Mouse (Mus musculus) limb, embryonic 15.5 days (tissue): ENCODE data around the gene Fgf14. TPM values are rescaled to one million over a fixed set of nuclear protein-coding genes. Genes with fewer than 3 reads are reported as not detected.
"Not testable (repeated sequence)": the region's sequence is repeated elsewhere in the genome, so short reads cannot be mapped to it uniquely, and the experiment has no call there.

Experiments
- ATAC-seq: fragments of 200-750 bp; cut with Nextera tagmentation; 2 replicates; pipeline ENCODE4 v1.8.0; 2017; ENCODE audit warnings: low read depth, moderate TSS enrichment; ENCODE audit not compliant: insufficient number of reproducible peaks, low FRiP score, low TSS enrichment
- H3K27ac ChIP-seq: fragments of 300-500 bp; sonication (generic); 2 replicates; pipeline ENCODE4 v1.5.1; 2015; ENCODE audit warnings: moderate library complexity, mild to moderate bottlenecking, inconsistent platforms
- H3K27me3 ChIP-seq: fragments of 300-500 bp; sonication (generic); 2 replicates; pipeline ENCODE4 v1.6.1; 2015; ENCODE audit warnings: inconsistent platforms
- H3K36me3 ChIP-seq: fragments of 300-500 bp; sonication (generic); 2 replicates; pipeline ENCODE4 v1.6.1; 2015; ENCODE audit warnings: inconsistent platforms
- H3K4me1 ChIP-seq: fragments of 300-500 bp; sonication (generic); 2 replicates; pipeline ENCODE4 v1.6.1; 2015; ENCODE audit warnings: inconsistent platforms
- H3K4me2 ChIP-seq: fragments of 300-500 bp; sonication (generic); 2 replicates; pipeline ENCODE4 v1.6.1; 2015; ENCODE audit warnings: mild to moderate bottlenecking, inconsistent platforms
- H3K4me3 ChIP-seq: fragments of 300-500 bp; sonication (generic); 2 replicates; pipeline ENCODE4 v1.5.1; 2015; ENCODE audit warnings: mild to moderate bottlenecking, inconsistent platforms
- H3K9ac ChIP-seq: fragments of 300-500 bp; sonication (generic); 2 replicates; pipeline ENCODE4 v1.6.1; 2015; ENCODE audit warnings: inconsistent platforms
- H3K9me3 ChIP-seq: fragments of 300-500 bp; sonication (generic); 2 replicates; pipeline ENCODE4 v1.6.1; 2016; ENCODE audit warnings: inconsistent platforms
- WGBS: fragments of 180-500 bp; shearing (Covaris S2); methylation state at CpG from one replicate; pipeline ENCODE4 v1.1.7; 2015; 5-methylcytosine and 5-hydroxymethylcytosine counted together
- polyA plus RNA-seq: library from polyadenylated mRNA; unstranded; fragments of >200 nt; fragmentation: Nextera tagmentation; extraction: Ambion mirVana; gene quantifications from 2 replicates; pipeline ENCODE4 v1.2.1, GENCODE M21; 2015

Fgf14 gene
- polyA plus RNA-seq, 1 experiment from 2014 or later = 0.50 TPM

- ATAC-seq = no peak
- Histone ChIP-seq H3K27me3 (no peaks in the 10 kb centered on the region), H3K4me1 (no peaks in the 10 kb centered on the region), H3K4me3 (no peak overlapping the region), H3K27ac (no peak overlapping the region), H3K36me3 (no peaks in the 10 kb centered on the region), H3K4me2 (no peak overlapping the region), H3K9ac (no peak overlapping the region), H3K9me3 (no peaks in the 10 kb centered on the region)
- WGBS = 51% methylated on average over 1 of the region's 1 CpGs
Observed at GRCm38 (mm10) chr14:124576571-124576970, 100.4 kb downstream of the Fgf14 start.

GRCm38 (mm10) chr14:124575130-124575885 lies 101.6 kb downstream of the Fgf14 start:
- Histone ChIP-seq H3K4me2 (no peak overlapping the region), H3K27me3 (no peaks in the 10 kb centered on the region), H3K9ac (no peak overlapping the region), H3K4me1 (no peaks in the 10 kb centered on the region), H3K4me3 (no peak overlapping the region), H3K27ac (no peak overlapping the region), H3K9me3 (no peaks in the 10 kb centered on the region), H3K36me3 (no peaks in the 10 kb centered on the region)
- ATAC-seq = no peak
- WGBS = 61% methylated on average over 1 of the region's 1 CpGs

- H3K27ac ChIP-seq = no peak overlapping the region
- H3K9me3 ChIP-seq = no peaks in the 10 kb centered on the region
- H3K27me3 ChIP-seq = no peaks in the 10 kb centered on the region
- H3K36me3 ChIP-seq = no peaks in the 10 kb centered on the region
- no peak overlapping the region for H3K4me3 ChIP-seq
- no peak overlapping the region for H3K9ac ChIP-seq
- no peak for ATAC-seq
- H3K4me1 ChIP-seq = no peaks in the 10 kb centered on the region
- no peak overlapping the region for H3K4me2 ChIP-seq
- WGBS = 86% methylated on average over 1 of the region's 1 CpGs
Observed at GRCm38 (mm10) chr14:124566445-124566844, 110.5 kb downstream of the Fgf14 start.

- Histone ChIP-seq H3K36me3 (no peaks in the 10 kb centered on the region), H3K9ac (no peak overlapping the region), H3K4me2 (no peak overlapping the region), H3K4me3 (no peak overlapping the region), H3K27ac (no peak overlapping the region), H3K9me3 (no peaks in the 10 kb centered on the region), H3K4me1 (no peaks in the 10 kb centered on the region), H3K27me3 (no peaks in the 10 kb centered on the region)
- 75% methylated on average over 4 of the region's 4 CpGs for WGBS
- ATAC-seq = no peak
Observed at GRCm38 (mm10) chr14:124561544-124561943, 115.4 kb downstream of the Fgf14 start.

- Histone ChIP-seq H3K27me3 (no peaks in the 10 kb centered on the region), H3K27ac (no peak overlapping the region), H3K4me3 (no peak overlapping the region), H3K36me3 (no peaks in the 10 kb centered on the region), H3K4me2 (no peak overlapping the region), H3K9me3 (no peaks in the 10 kb centered on the region), H3K9ac (no peak overlapping the region), H3K4me1 (no peaks in the 10 kb centered on the region)
- WGBS = 38% methylated on average over 3 of the region's 3 CpGs
- ATAC-seq = no peak
Observed at GRCm38 (mm10) chr14:124536106-124536505, 140.8 kb downstream of the Fgf14 start.

DNA sequence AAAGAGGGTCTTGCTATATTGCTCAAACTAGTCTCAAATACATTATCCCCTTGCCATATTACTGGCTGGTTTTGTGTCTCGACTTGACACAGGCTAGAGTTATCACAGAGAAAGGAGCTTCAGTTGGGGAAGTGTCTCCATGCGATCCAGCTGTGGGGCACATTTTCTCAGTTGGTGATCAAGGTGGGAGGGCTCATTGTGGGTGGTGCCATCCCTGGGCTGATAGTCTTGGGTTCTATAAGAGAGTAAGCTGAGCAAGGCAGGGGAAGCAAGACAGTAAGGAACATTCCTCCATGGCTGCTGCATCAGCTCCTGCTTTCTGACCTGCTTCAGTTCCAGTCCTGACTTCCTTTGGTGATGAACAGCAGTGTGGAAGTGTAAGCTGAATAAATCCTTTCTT lies 141.6 kb downstream of the Fgf14 start:
- not testable (repeated sequence) for H3K4me1 ChIP-seq, H3K27me3 ChIP-seq, H3K4me3 ChIP-seq, H3K9ac ChIP-seq, ATAC-seq, H3K36me3 ChIP-seq, H3K9me3 ChIP-seq, H3K27ac ChIP-seq, H3K4me2 ChIP-seq
- 58% methylated on average over 2 of the region's 2 CpGs for WGBS

DNA sequence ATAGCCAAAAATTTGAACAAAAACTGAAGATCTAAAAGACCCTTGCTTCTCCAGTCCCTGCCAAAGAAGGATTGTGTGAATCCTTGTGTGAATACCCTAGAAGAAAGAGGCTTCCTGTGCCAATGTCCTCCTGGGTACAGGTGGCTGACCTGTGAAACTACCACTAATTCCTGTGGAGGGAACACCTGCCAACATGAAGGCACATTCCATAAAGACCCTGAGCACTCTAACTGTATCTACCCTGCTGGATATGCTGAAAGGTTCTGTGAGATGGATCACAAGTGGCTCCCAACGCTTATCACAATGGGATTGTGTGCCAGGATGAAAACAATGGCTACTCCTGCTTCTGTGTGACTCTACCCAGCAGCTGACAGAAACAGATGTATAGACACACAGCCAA lies 144.9 kb downstream of the Fgf14 start:
- Histone ChIP-seq H3K4me2 (no peak overlapping the region), H3K9me3 (no peaks in the 10 kb centered on the region), H3K4me3 (no peak overlapping the region), H3K27me3 (no peaks in the 10 kb centered on the region), H3K4me1 (no peaks in the 10 kb centered on the region), H3K9ac (no peak overlapping the region), H3K36me3 (no peaks in the 10 kb centered on the region), H3K27ac (no peak overlapping the region)
- 74% methylated on average over 1 of the region's 1 CpGs for WGBS
- ATAC-seq = no peak

GRCm38 (mm10) chr14:124512009-124512408 lies 164.9 kb downstream of the Fgf14 start:
- Histone ChIP-seq H3K9me3 (no peaks in the 10 kb centered on the region), H3K4me1 (no peaks in the 10 kb centered on the region), H3K27ac (no peak overlapping the region), H3K4me2 (no peak overlapping the region), H3K27me3 (no peaks in the 10 kb centered on the region), H3K9ac (no peak overlapping the region), H3K4me3 (no peak overlapping the region), H3K36me3 (no peaks in the 10 kb centered on the region)
- no peak for ATAC-seq
- WGBS = 43% methylated on average over 1 of the region's 1 CpGs

GRCm38 (mm10) chr14:124488971-124489370 lies 188.0 kb downstream of the Fgf14 start:
- no peak overlapping the region for H3K27ac ChIP-seq
- H3K4me1 ChIP-seq = no peaks in the 10 kb centered on the region
- no peaks in the 10 kb centered on the region for H3K36me3 ChIP-seq
- no peak overlapping the region for H3K9ac ChIP-seq
- H3K4me3 ChIP-seq = no peak overlapping the region
- WGBS = 82% methylated on average over 1 of the region's 1 CpGs
- no peak for ATAC-seq
- H3K9me3 ChIP-seq = no peaks in the 10 kb centered on the region
- H3K4me2 ChIP-seq = no peak overlapping the region
- no peaks in the 10 kb centered on the region for H3K27me3 ChIP-seq

DNA sequence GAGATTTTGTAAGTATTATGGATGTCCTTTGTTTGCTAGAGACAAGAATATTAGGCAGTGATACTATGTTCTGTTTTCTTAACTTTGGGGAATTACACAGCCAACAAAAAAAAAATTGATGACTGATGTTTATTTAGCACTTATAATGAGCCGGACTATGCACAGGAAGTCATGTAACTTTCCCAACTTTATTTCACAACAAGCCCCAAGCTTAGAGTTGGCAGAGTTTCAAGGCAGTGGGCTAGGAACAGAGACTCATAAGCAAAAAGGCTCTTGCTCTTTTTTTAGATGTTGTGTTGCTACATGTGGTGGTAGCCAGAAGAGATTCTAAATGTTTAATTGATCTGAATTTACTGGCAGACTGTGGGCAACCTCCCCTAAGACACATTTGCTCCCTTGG lies 191.7 kb downstream of the Fgf14 start:
- Histone ChIP-seq H3K27ac (no peak overlapping the region), H3K27me3 (no peaks in the 10 kb centered on the region), H3K4me1 (no peaks in the 10 kb centered on the region), H3K36me3 (no peaks in the 10 kb centered on the region), H3K4me3 (no peak overlapping the region), H3K9me3 (no peaks in the 10 kb centered on the region), H3K9ac (no peak overlapping the region), H3K4me2 (no peak overlapping the region)
- 69% methylated on average over 1 of the region's 1 CpGs for WGBS
- no peak for ATAC-seq

- H3K27me3 ChIP-seq = no peaks in the 10 kb centered on the region
- no peak for ATAC-seq
- no peaks in the 10 kb centered on the region for H3K9me3 ChIP-seq
- no peak overlapping the region for H3K27ac ChIP-seq
- no peaks in the 10 kb centered on the region for H3K4me1 ChIP-seq
- WGBS = 60% methylated on average over 2 of the region's 2 CpGs
- H3K36me3 ChIP-seq = no peaks in the 10 kb centered on the region
- H3K9ac ChIP-seq = no peak overlapping the region
- no peak overlapping the region for H3K4me2 ChIP-seq
- H3K4me3 ChIP-seq = no peak overlapping the region
Observed at GRCm38 (mm10) chr14:124474066-124474667, 202.8 kb downstream of the Fgf14 start.

- no peak overlapping the region for H3K4me3 ChIP-seq
- no peak overlapping the region for H3K27ac ChIP-seq
- no peak overlapping the region for H3K9ac ChIP-seq
- no peaks in the 10 kb centered on the region for H3K27me3 ChIP-seq
- no peaks in the 10 kb centered on the region for H3K36me3 ChIP-seq
- H3K4me2 ChIP-seq = no peak overlapping the region
- H3K9me3 ChIP-seq = no peaks in the 10 kb centered on the region
- no peak for ATAC-seq
- no peaks in the 10 kb centered on the region for H3K4me1 ChIP-seq
- 67% methylated on average over 2 of the region's 2 CpGs for WGBS
Observed at GRCm38 (mm10) chr14:124470909-124471308, 206.0 kb downstream of the Fgf14 start.
